Mouse (Mus musculus) G1E (cell line): ENCODE data around the gene Rwdd2b.

Source experiments
- CTCF ChIP-seq: IDR thresholded peaks from 2 replicates; pipeline ENCODE4 v1.5.1; 2012; ENCODE audit warnings: low read depth, low read length, inconsistent platforms, mixed read lengths
- TAL1 ChIP-seq: conservative IDR thresholded peaks from 2 replicates; pipeline ENCODE4 v1.6.1; 2012; ENCODE audit warnings: low read depth, low read length, inconsistent platforms, mixed read lengths

DNA sequence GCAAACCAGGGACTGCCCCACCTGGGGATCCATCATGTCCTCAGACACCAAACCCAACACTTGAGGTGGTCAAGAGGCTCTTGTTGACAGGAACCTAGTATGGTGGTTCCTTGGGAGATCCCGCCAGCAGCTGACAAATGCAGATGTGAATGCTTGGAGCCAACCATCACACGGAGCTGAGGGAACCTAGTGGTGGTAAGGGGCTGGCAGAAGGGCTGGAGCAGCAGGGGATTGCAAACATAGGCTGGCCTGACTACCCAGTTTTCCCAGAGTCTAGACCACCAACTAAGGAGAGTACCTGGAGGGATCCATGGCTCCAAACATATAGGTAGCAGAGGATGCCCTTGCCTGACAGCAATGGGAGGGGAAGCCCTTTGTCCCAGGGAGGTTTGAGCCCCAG is 12.9 kb upstream of the Rwdd2b start:
- TF ChIP-seq TAL1 (no peak), CTCF (no peak)
